24 mouse cellular contexts compared by ENCODE assay signal in genomic region chr12:25016995-25017394, GRCm38 (mm10). TPM values are rescaled to one million over a fixed set of nuclear protein-coding genes. Genes with fewer than 3 reads are reported as not detected.
DNase-seq lines count a peak whose midpoint lies in the region; ATAC-seq and TF ChIP-seq lines count a peak whose summit lies in the region.
"Had no signal": no experiment of that assay in that cellular context is flagged by ENCODE, and none has a peak within 500 bp of the region (broad histone marks: within the 10 kb centered on the region; RNA-seq: fewer than 3 reads in every experiment).

No protein-coding gene starts in this region.

- 89% methylated on average over 4 of the region's 4 CpGs for WGBS in midbrain, embryonic 15.5 days

- no peak for TF ChIP-seq POLR2A in CH12.LX (IDR thresholded peaks at IDR 0.05; ENCODE audit: low read depth, low read length)

- H3K4me3 ChIP-seq in CH12.LX (replicated peaks in 1 of 3; ENCODE audit: low read depth in 2 of 3, low read length in 2 of 3, poor library complexity in 1 of 3): no peak overlapping the region
- no peak overlapping the region for H3K4me3 ChIP-seq in midbrain, embryonic 15.5 days
- H3K4me3 ChIP-seq: forebrain, embryonic 10.5 days; forebrain, embryonic 13.5 days; hindbrain, embryonic 10.5 days; hindbrain, embryonic 13.5 days; intestine, embryonic 15.5 days had no signal

- H3K9ac ChIP-seq in CH12.LX (ENCODE audit: insufficient read depth, low read depth): no peak overlapping the region
- no peak overlapping the region for H3K9ac ChIP-seq in midbrain, embryonic 15.5 days
- H3K9ac ChIP-seq: forebrain, embryonic 13.5 days; hindbrain, embryonic 13.5 days; intestine, embryonic 15.5 days had no signal

- H3K9me3 ChIP-seq in CH12.LX (replicated peaks; ENCODE audit: low read length): no peaks in the 10 kb centered on the region
- H3K9me3 ChIP-seq in midbrain, embryonic 15.5 days: no peaks in the 10 kb centered on the region
- H3K9me3 ChIP-seq: forebrain, embryonic 10.5 days; forebrain, embryonic 13.5 days; hindbrain, embryonic 10.5 days; hindbrain, embryonic 13.5 days; intestine, embryonic 15.5 days had no signal

- H3K4me2 ChIP-seq in CH12.LX (ENCODE audit: insufficient read depth, low read depth, poor library complexity, severe bottlenecking): no peak overlapping the region
- no peak overlapping the region for H3K4me2 ChIP-seq in midbrain, embryonic 15.5 days
- H3K4me2 ChIP-seq: forebrain, embryonic 13.5 days; heart, embryonic 11.5 days; hindbrain, embryonic 13.5 days; intestine, embryonic 15.5 days had no signal

- no peaks in the 10 kb centered on the region for H3K27me3 ChIP-seq in CH12.LX (replicated peaks)
- no peaks in the 10 kb centered on the region for H3K27me3 ChIP-seq in midbrain, embryonic 15.5 days (replicated peaks)
- H3K27me3 ChIP-seq: forebrain, embryonic 13.5 days; hindbrain, embryonic 13.5 days; intestine, embryonic 15.5 days; Patski had no signal

- ATAC-seq in hematopoietic stem cell, adult 5-6 weeks (replicated peaks in 1 of 2; ENCODE audit: insufficient read depth in 1 of 2, low FRiP score in 2 of 2, low TSS enrichment in 1 of 2, low read depth in 1 of 2, poor library complexity in 2 of 2, severe bottlenecking in 2 of 2): peak; percentile 32 to 67; a peak in 3 of 4 replicates
- no peak for ATAC-seq in midbrain, embryonic 15.5 days (replicated peaks)
- ATAC-seq: forebrain, embryonic 13.5 days; forebrain, embryonic 16.5 days; hindbrain, embryonic 16.5 days; intestine, embryonic 15.5 days; Patski had no signal

- dilution Hi-C loops in CH12.LX (cut with MboI; ENCODE audit: extremely low pct_ligation_motif_present, extremely low pct_unique_long_range_greater_than_20kb, low sequenced_read_pairs): no loop called here

- TF ChIP-seq RAD21 in CH12.LX (IDR thresholded peaks at IDR 0.05; ENCODE audit: low read depth, low read length): no peak

- H3K79me2 ChIP-seq in CH12.LX (replicated peaks; ENCODE audit: control insufficient read depth, extremely low read depth, insufficient read depth, poor library complexity, severe bottlenecking): no peaks in the 10 kb centered on the region

- DNase-seq in 416B (ENCODE audit: low read depth) (peak; percentile 22), CH12.LX (ENCODE audit: extremely low read depth) (peak; percentile 17), MEL-GATA-1-ER (ENCODE audit: extremely low read depth, low read depth) (peak; percentile 36)
- no peak for DNase-seq in embryo, embryonic 11 days
- no peak for DNase-seq in embryo, embryonic 10.5 days (ENCODE audit: low spot score)
- DNase-seq: adrenal gland, adult 2 months; adrenal gland, postnatal 14 days; cerebellum, adult 18-20 months; cerebellum, adult 9-10 months; cerebellum, postnatal 14 days; gastrocnemius, postnatal 10 days; gastrocnemius, postnatal 36 days; kidney, adult 18-20 months had no signal

- no peak overlapping the region for H3K27ac ChIP-seq in CH12.LX (ENCODE audit: insufficient read depth, low read depth)
- H3K27ac ChIP-seq in midbrain, embryonic 15.5 days: no peak overlapping the region
- H3K27ac ChIP-seq: forebrain, embryonic 10.5 days; forebrain, embryonic 13.5 days; hindbrain, embryonic 10.5 days; hindbrain, embryonic 13.5 days; intestine, embryonic 15.5 days had no signal

- H3K36me3 ChIP-seq in CH12.LX (replicated peaks in 1 of 2; ENCODE audit: control insufficient read depth in 1 of 2, insufficient read depth in 1 of 2, low read length in 1 of 2): peaks cover 59 to 88% of the 10 kb centered on the region in 2 experiments
- peaks cover 65% of the 10 kb centered on the region for H3K36me3 ChIP-seq in midbrain, embryonic 15.5 days (replicated peaks)

- 0 out of 2 replicates have a peak, but pooled peaks have one; percentile 18 for TF ChIP-seq EP300 in CH12.LX (IDR thresholded peaks at IDR 0.05; ENCODE audit: low read length)

- H3K4me1 ChIP-seq in CH12.LX (ENCODE audit: control insufficient read depth in 1 of 2, insufficient read depth in 2 of 2): peaks cover 0 to 4% of the 10 kb centered on the region in 2 experiments; a peak in 2 of 4 replicates
- no peaks in the 10 kb centered on the region for H3K4me1 ChIP-seq in midbrain, embryonic 15.5 days
- H3K4me1 ChIP-seq: forebrain, embryonic 10.5 days; forebrain, embryonic 13.5 days; hindbrain, embryonic 10.5 days; hindbrain, embryonic 13.5 days; intestine, embryonic 15.5 days had no signal

- TF ChIP-seq CTCF in CH12.LX (conservative IDR thresholded peaks at IDR 0.05 in 1 of 2, IDR thresholded peaks at IDR 0.05 in 1 of 2; ENCODE audit: low read depth in 2 of 2, low read length in 2 of 2): no peak

- in situ Hi-C loops in CH12.LX (cut with MboI; ENCODE audit: low pct_ligation_motif_present, low pct_unique_long_range_greater_than_20kb, low sequenced_read_pairs): no loop called here

TF ChIP-seq in CH12.LX, 34 proteins besides CTCF, POLR2A, EP300 and RAD21:
- TF ChIP-seq E2F4 (IDR thresholded peaks at IDR 0.05; ENCODE audit: insufficient replicate concordance, low read depth, low read length) (no peak), ZC3H11A (IDR thresholded peaks at IDR 0.05; ENCODE audit: low read depth, low read length) (no peak), MAZ (IDR thresholded peaks at IDR 0.05; ENCODE audit: low read depth, low read length) (no peak), GABPA (IDR thresholded peaks at IDR 0.05; ENCODE audit: insufficient replicate concordance, low read depth, low read length) (no peak), UBTF (IDR thresholded peaks at IDR 0.05; ENCODE audit: low read depth, low read length) (no peak), JUND (conservative IDR thresholded peaks at IDR 0.05; ENCODE audit: low read depth, low read length) (no peak), CHD2 (IDR thresholded peaks at IDR 0.05; ENCODE audit: low read length) (no peak), BHLHE40 (IDR thresholded peaks at IDR 0.05; ENCODE audit: low read depth, low read length) (no peak), ETS1 (conservative IDR thresholded peaks at IDR 0.05; ENCODE audit: low read depth, low read length) (no peak), MAFK (IDR thresholded peaks at IDR 0.05; ENCODE audit: insufficient replicate concordance, low read length) (no peak), MEF2A (IDR thresholded peaks at IDR 0.05; ENCODE audit: borderline replicate concordance, low read depth, low read length) (no peak), NRF1 (IDR thresholded peaks at IDR 0.05; ENCODE audit: low read depth, low read length) (no peak), JUN (IDR thresholded peaks at IDR 0.05; ENCODE audit: insufficient read depth, low read depth, low read length) (no peak), SMC3 (IDR thresholded peaks at IDR 0.05; ENCODE audit: low read depth, low read length) (no peak), USF2 (conservative IDR thresholded peaks at IDR 0.05; ENCODE audit: low read depth, low read length) (no peak)

RNA-seq across cellular contexts. Expression of gene Kidins220, which starts 42.3 kb away (rescaled TPM):
- total RNA-seq in CH12.LX (2012; rRNA removed) (39.4 and 39.5 TPM in 2 replicates), CH12.LX (2014; rRNA removed) (32.4 and 40.3 TPM in 2 replicates)
- polyA plus RNA-seq in CH12.LX (2012; ENCODE audit: insufficient read length, low read depth): 47.8 and 67.6 TPM in 2 replicates
- total RNA-seq in hematopoietic stem cell, adult 5-6 weeks (2017): 72.7 and 108 TPM in 2 replicates
- 162 and 180 TPM in 2 replicates for polyA plus RNA-seq in midbrain, embryonic 15.5 days (2015; fragmentation: Nextera tagmentation; extraction: Ambion mirVana)

Comparison
In these comparisons a context has a peak if more than half of its experiments do, and no peak if none do; other contexts are left out.
1. DNase-seq: peak in 416B (single experiment), CH12.LX (single experiment) and MEL-GATA-1-ER (single experiment); none in embryo, embryonic 11 days (single experiment) and embryo, embryonic 10.5 days (single experiment).